Mouse (Mus musculus): ENCODE data around the gene Cd274. TPM values are rescaled to one million over a fixed set of nuclear protein-coding genes. Genes with fewer than 3 reads are reported as not detected.

Cd274 gene
- total RNA-seq, 2 experiments from 2014 or later: 1.3 to 3.1 TPM

- ATAC-seq (replicated peaks; ENCODE audit: low FRiP score, low TSS enrichment, poor library complexity, severe bottlenecking): peak; percentile 55
These were observed 51.4 kb downstream of the Cd274 start for GRCm38 (mm10) chr19:29418661-29419115.

GRCm38 (mm10) chr19:29419506-29419905 lies 52.3 kb downstream of the Cd274 start:
- ATAC-seq (replicated peaks; ENCODE audit: low FRiP score, low TSS enrichment, poor library complexity, severe bottlenecking): no peak

DNA sequence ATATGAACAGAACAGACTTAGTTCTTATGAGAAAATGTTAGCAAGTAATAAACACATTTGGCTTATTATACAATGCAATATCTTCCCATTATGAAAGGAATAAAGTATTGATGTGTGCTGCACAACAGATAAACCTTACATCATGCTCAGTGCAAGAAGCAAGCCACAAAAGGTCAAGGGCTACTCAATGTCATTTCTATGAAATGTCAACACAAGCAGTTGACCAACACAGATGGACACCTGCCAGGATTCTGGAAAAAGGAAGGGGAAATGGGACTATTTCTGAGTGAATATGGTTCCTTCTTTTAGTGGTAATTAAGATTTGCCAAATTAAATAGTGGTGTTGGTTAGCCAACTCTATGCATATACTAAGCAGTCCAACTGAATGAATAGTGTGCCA lies 52.7 kb downstream of the Cd274 start:
- ATAC-seq (replicated peaks; ENCODE audit: low FRiP score, low TSS enrichment, poor library complexity, severe bottlenecking): no peak

DNA sequence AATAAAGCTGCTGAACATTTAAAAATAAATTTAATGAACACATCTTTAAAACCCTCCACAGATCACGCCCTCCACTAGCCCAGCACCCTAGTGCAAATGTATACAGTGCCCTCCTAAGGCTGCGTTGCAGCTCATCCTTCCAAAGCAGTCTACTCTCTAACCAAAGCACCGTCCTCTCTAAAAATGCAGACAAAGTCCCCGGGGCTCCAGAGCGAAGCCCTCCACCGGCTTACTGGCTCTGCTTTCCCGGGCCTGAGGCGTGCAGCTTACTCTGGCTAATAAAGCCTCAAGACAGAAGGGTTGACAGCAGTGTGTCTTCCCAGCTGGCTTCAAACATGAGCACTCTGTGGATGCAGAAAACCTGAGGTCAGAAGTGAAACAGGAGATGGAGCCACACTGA lies 53.1 kb downstream of the Cd274 start:
- ATAC-seq (replicated peaks; ENCODE audit: low FRiP score, low TSS enrichment, poor library complexity, severe bottlenecking): no peak

DNA sequence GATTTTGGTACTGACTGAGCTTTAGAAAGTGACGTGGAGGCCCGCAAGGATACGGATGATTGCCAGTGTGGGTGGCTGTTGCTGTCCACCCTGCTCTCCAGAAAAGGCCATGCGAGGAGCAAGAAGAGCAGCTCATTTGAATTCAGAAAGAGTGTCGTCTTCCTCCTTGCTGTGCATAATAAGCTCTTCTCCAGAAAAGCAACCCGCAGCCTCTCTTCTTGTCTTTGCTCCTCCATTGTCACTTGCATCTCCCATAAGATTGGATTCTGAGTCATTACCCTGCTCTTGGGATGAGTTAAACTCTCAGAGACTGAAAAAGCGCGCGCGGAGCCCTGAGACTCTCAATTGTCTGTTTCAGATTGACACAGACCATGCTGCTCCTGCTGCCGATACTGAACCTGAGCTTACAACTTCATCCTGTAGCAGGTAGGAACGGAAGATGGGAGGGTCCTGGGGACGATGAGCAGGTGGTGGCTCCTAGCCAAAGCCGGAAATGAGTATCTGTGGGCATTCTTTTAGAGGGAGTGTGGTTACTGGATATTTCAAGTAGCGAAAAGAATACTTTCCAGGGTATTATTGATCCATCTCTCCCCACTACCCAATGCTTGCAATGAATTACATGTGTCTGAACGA lies 54.9 kb downstream of the Cd274 start:
- ATAC-seq (replicated peaks; ENCODE audit: low FRiP score, low TSS enrichment, poor library complexity, severe bottlenecking): no peak

DNA sequence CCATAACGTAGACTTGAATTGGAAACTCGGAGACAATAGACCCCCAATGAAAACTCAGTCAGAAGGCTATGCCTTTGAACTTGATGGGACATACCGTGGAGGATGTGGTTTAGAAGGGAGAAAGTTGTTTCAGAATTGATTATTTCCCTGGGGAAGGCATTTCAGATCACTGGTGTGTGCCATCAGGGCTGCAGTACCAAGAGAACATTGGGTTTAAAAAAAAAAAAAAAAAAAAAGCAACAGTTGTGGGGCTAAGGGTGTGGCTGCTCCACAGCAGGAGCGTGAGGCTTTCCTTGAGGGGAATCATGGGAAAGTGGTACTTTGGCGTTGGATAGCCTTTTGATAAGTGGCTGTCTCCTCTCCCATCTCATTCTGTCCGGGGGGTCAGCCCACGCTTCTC lies 55.5 kb downstream of the Cd274 start:
- no peak for ATAC-seq (replicated peaks; ENCODE audit: low FRiP score, low TSS enrichment, poor library complexity, severe bottlenecking)

GRCm38 (mm10) chr19:29430516-29430915 lies 63.3 kb downstream of the Cd274 start:
- ATAC-seq (replicated peaks; ENCODE audit: low FRiP score, low TSS enrichment, poor library complexity, severe bottlenecking): no peak

DNA sequence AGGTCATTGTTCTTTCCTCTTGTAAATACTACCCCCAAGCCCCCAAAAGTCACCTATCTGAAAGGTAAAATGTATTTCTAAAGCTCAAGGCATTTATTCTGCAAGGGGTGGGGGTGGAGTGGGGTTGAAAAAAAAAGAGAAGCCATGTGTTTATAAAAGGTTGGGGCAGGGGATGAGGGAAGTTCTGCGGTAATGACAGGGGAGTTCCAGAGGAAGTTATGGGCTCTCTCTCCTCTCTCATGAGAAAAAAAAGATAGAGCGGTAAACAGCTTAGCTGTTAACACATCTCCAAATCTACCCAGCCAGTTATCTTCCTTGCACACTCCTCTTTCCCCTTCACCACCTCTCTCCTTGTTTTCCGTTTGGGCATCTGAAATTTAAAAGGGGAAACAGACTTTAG lies 63.7 kb downstream of the Cd274 start:
- peak; percentile 63; the same call in 1 of the 2 replicates for ATAC-seq (replicated peaks; ENCODE audit: low FRiP score, low TSS enrichment, poor library complexity, severe bottlenecking)

- no peak for ATAC-seq (replicated peaks; ENCODE audit: low FRiP score, low TSS enrichment, poor library complexity, severe bottlenecking)
These were observed 69.7 kb downstream of the Cd274 start for GRCm38 (mm10) chr19:29436793-29437479.

Other genes with a start within 250 kb of the Cd274 start
- 45.8 and 57.1 TPM in 2 replicates for gene Jak2, start 115.6 kb upstream of the Cd274 start, total RNA-seq (2014; fragmentation: Nextera tagmentation)
- gene Jak2, start 115.6 kb upstream of the Cd274 start, total RNA-seq (2017): 82.8 and 85.8 TPM in 2 replicates
- gene Insl6, start 42.1 kb upstream of the Cd274 start, total RNA-seq (2014; fragmentation: Nextera tagmentation): 1.9 TPM in 1 of 2 replicates, not detected in the other
- 2.1 TPM in 1 of 2 replicates, not detected in the other for gene Insl6, start 42.1 kb upstream of the Cd274 start, total RNA-seq (2017)
- not detected in 2 replicates for gene Rln1, start 32.8 kb upstream of the Cd274 start, total RNA-seq (2014; fragmentation: Nextera tagmentation)
- gene Rln1, start 32.8 kb upstream of the Cd274 start, total RNA-seq (2017): not detected in 2 replicates
- gene Plgrkt, start 65 bp upstream of the Cd274 start, total RNA-seq (2014; fragmentation: Nextera tagmentation): 93.6 and 136 TPM in 2 replicates
- 85.1 and 96.4 TPM in 2 replicates for gene Plgrkt, start 65 bp upstream of the Cd274 start, total RNA-seq (2017)
- 0.42 TPM in 1 of 2 replicates, not detected in the other for gene Pdcd1lg2, start 43.5 kb downstream of the Cd274 start, total RNA-seq (2014; fragmentation: Nextera tagmentation)
- gene Pdcd1lg2, start 43.5 kb downstream of the Cd274 start, total RNA-seq (2017): not detected in 2 replicates
- gene Ric1, start 154.8 kb downstream of the Cd274 start, total RNA-seq (2014; fragmentation: Nextera tagmentation): 14.8 and 17.0 TPM in 2 replicates
- gene Ric1, start 154.8 kb downstream of the Cd274 start, total RNA-seq (2017): 11.1 and 13.0 TPM in 2 replicates

Measured in megakaryocyte-erythroid progenitor cell, adult 5-6 weeks (primary cell).